Mouse (Mus musculus) heart, adult 2 months (tissue): ENCODE measurements at regions not wholly inside any gene's neighbourhood (a gene's known extent, or its start where the extent isn't known, plus 50 kb on each side); places are given as distances from the start of the nearest gene placed in this dataset.

Experiments used
- CTCF ChIP-seq: fragments of 200-600 bp; IDR thresholded peaks from 2 replicates; pipeline ENCODE4 v1.8.1; 2022; ENCODE audit warnings: antibody characterized with exemption, mild to moderate bottlenecking, moderate library complexity
- POLR2A ChIP-seq: fragments of 200-500 bp; IDR thresholded peaks from 2 replicates; pipeline ENCODE4 v1.6.1; 2011; ENCODE audit warnings: mild to moderate bottlenecking, low read depth, low read length, control low read depth; ENCODE audit not compliant: insufficient read depth

- TF ChIP-seq CTCF (no peak), POLR2A (no peak)
Observed at GRCm38 (mm10) chr15:56062576-56062975, 1414.8 kb downstream of the Slc22a22 start.
